Mouse (Mus musculus): Measurements from ENCODE around the gene Fbxw21. TPM values are rescaled to one million over a fixed set of nuclear protein-coding genes. Genes with fewer than 3 reads are reported as not detected.
A peak's percentile ranks its signal among the peaks of the same experiment; 100 is the strongest.

Fbxw21 gene
- polyA plus RNA-seq, 1 experiment = not detected

DNA sequence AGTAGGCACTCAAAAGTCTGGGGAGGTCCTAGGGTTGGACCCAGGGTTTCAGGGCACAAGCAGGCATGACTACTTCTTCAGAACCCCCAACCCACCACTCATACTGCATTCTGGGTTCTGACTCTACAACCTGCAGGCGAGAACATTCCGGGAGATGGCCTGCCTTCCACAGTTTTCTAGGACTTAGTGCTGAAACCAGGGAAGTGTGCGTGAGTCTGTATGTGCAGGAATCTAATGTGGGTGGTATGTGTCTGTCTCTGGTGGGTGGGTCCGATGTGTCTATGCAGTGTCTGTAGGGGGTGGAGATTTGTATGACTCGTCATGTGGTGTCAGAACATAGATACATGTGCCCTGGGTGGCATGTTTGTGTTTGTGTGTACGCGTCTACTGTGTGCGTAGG is 63.5 kb downstream of the Fbxw21 start:
- Histone ChIP-seq H3K4me3 (ENCODE audit: low read depth, low read length) (no peak overlapping the region), H3K27ac (ENCODE audit: insufficient read depth, low read length) (no peak overlapping the region), H3K4me1 (ENCODE audit: control insufficient read depth, insufficient read depth, low read length) (peaks cover 4% of the 10 kb centered on the region), H3K36me3 (ENCODE audit: control insufficient read depth, insufficient read depth, low read length, poor library complexity, severe bottlenecking) (no peaks in the 10 kb centered on the region), H3K27me3 (ENCODE audit: control insufficient read depth, insufficient read depth, low read length, poor library complexity, severe bottlenecking) (no peaks in the 10 kb centered on the region), H3K9ac (ENCODE audit: low read depth, poor library complexity, severe bottlenecking) (no peak overlapping the region), H3K9me3 (replicated peaks; ENCODE audit: control insufficient read depth, insufficient read depth, low read length, poor library complexity, severe bottlenecking) (no peaks in the 10 kb centered on the region)
- TF ChIP-seq EP300 (IDR thresholded peaks at IDR 0.05; ENCODE audit: insufficient read depth, low read depth, low read length) = no peak
- no peak for TF ChIP-seq CTCF (IDR thresholded peaks at IDR 0.05; ENCODE audit: low read depth, low read length)

DNA sequence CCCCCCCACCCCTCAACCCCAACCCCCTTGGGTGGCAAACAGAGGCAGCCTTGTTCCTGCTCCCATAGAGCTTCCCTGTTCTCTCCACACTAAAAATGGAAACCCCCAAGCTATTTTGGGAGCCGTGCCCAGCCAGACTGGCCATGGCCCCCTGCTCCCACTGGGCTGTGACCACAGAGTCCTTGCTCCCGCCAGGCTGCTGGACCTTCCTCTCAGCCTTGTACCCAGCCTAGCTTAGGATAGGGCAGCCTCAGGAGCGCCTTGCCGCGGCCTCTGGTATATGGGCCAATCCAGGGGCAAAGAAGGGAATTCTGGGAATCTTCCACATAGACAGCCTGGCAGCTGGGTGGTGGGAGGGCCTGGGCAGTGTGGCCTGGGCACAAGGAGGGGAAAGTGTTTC is 64.0 kb downstream of the Fbxw21 start:
- no peaks in the 10 kb centered on the region for H3K27me3 ChIP-seq (ENCODE audit: control insufficient read depth, insufficient read depth, low read length, poor library complexity, severe bottlenecking)
- TF ChIP-seq CTCF (IDR thresholded peaks at IDR 0.05; ENCODE audit: low read depth, low read length) = no peak
- TF ChIP-seq POLR2A (IDR thresholded peaks at IDR 0.05; ENCODE audit: insufficient read depth, low read length) = no peak
- no peak for TF ChIP-seq EP300 (IDR thresholded peaks at IDR 0.05; ENCODE audit: insufficient read depth, low read depth, low read length)
- no peak overlapping the region for H3K27ac ChIP-seq (ENCODE audit: insufficient read depth, low read length)
- H3K9me3 ChIP-seq (replicated peaks; ENCODE audit: control insufficient read depth, insufficient read depth, low read length, poor library complexity, severe bottlenecking) = no peaks in the 10 kb centered on the region
- peaks cover 6% of the 10 kb centered on the region for H3K4me1 ChIP-seq (ENCODE audit: control insufficient read depth, insufficient read depth, low read length)
- 0 out of 2 replicates have a peak overlapping the region, but pooled peaks have one; percentile 10 for H3K9ac ChIP-seq (ENCODE audit: low read depth, poor library complexity, severe bottlenecking)
- no peak overlapping the region for H3K4me3 ChIP-seq (ENCODE audit: low read depth, low read length)
- no peaks in the 10 kb centered on the region for H3K36me3 ChIP-seq (ENCODE audit: control insufficient read depth, insufficient read depth, low read length, poor library complexity, severe bottlenecking)

DNA sequence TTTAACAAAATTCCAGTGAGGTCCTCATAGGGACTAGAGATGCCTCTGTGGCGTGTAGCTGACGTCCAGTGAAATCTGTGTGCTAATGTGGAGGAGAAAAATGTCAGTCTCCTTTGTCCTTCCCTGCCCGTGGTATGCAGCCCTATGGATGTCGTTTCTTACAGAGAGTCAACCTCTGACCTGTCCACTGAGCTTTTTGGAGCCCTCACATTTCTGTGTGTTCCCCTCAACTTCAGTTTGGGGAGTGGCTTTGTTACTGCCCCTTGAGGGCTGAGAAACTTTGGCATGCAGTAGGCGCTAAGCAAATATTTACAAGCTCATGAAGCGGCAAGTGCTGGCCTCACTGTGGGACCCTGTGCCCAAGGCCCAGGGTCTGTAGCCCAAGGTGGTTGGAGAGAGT is 64.5 kb downstream of the Fbxw21 start:
- no peak overlapping the region for H3K4me3 ChIP-seq (ENCODE audit: low read depth, low read length)
- peaks cover 6% of the 10 kb centered on the region for H3K4me1 ChIP-seq (ENCODE audit: control insufficient read depth, insufficient read depth, low read length)
- H3K27me3 ChIP-seq (ENCODE audit: control insufficient read depth, insufficient read depth, low read length, poor library complexity, severe bottlenecking) = no peaks in the 10 kb centered on the region
- H3K9ac ChIP-seq (ENCODE audit: low read depth, poor library complexity, severe bottlenecking) = peak overlapping the region; percentile 10; the same call in 1 of the 2 replicates
- H3K27ac ChIP-seq (ENCODE audit: insufficient read depth, low read length) = no peak overlapping the region
- TF ChIP-seq EP300 (IDR thresholded peaks at IDR 0.05; ENCODE audit: insufficient read depth, low read depth, low read length) = no peak
- no peaks in the 10 kb centered on the region for H3K9me3 ChIP-seq (replicated peaks; ENCODE audit: control insufficient read depth, insufficient read depth, low read length, poor library complexity, severe bottlenecking)
- H3K36me3 ChIP-seq (ENCODE audit: control insufficient read depth, insufficient read depth, low read length, poor library complexity, severe bottlenecking) = no peaks in the 10 kb centered on the region

DNA sequence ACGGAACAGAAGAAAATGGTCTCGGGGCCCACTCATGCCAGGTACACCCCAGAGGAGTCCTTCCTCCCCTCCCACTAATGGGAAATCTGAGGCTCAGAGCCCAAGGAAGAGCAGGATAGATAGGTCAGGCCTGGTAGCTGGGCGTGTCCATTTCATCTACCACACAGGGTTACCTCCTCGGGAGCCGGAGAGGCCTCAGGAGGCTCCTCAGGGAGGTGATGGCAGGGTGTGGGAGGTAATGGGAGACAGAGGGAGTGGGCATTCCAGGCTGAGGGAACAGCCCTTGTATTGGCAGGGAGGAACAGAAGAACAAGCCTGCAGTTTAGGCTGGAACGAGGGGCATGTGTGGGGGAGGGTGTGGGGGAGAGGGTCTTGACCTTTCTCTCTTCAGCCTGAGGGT is 65.0 kb downstream of the Fbxw21 start:
- H3K9me3 ChIP-seq (replicated peaks; ENCODE audit: control insufficient read depth, insufficient read depth, low read length, poor library complexity, severe bottlenecking) = no peaks in the 10 kb centered on the region
- 0 out of 2 replicates have a peak overlapping the region, but pooled peaks have one; percentile 21 for H3K27ac ChIP-seq (ENCODE audit: insufficient read depth, low read length)
- H3K9ac ChIP-seq (ENCODE audit: low read depth, poor library complexity, severe bottlenecking) = peak overlapping the region; percentile 83
- TF ChIP-seq CTCF (IDR thresholded peaks at IDR 0.05; ENCODE audit: low read depth, low read length) = no peak
- TF ChIP-seq POLR2A (IDR thresholded peaks at IDR 0.05; ENCODE audit: insufficient read depth, low read length) = no peak
- TF ChIP-seq EP300 (IDR thresholded peaks at IDR 0.05; ENCODE audit: insufficient read depth, low read depth, low read length) = no peak
- peaks cover 6% of the 10 kb centered on the region for H3K4me1 ChIP-seq (ENCODE audit: control insufficient read depth, insufficient read depth, low read length)
- H3K4me3 ChIP-seq (ENCODE audit: low read depth, low read length) = peak overlapping the region; percentile 19
- no peaks in the 10 kb centered on the region for H3K27me3 ChIP-seq (ENCODE audit: control insufficient read depth, insufficient read depth, low read length, poor library complexity, severe bottlenecking)
- no peaks in the 10 kb centered on the region; the same call in 1 of the 2 replicates for H3K36me3 ChIP-seq (ENCODE audit: control insufficient read depth, insufficient read depth, low read length, poor library complexity, severe bottlenecking)

DNA sequence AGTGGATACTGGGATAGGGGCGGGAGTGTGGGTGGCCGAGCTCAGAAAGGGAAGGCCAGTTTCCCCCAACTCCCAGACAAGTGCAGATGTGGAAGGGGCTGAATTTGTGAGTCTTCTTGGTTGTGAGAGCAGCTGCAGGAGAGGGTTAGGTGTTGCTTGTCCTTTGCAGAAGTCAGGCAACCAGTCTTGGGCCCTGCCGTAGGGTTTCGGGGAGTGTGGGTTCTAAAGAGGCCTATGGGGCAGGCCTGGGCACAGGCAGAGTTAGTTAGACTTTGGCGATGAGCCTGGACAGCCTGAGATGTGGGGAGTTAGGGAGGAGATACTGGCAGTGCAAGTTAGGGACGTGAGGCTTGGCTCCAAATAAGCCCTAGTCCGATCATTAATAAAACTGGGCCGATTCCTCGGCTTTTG is 65.6 kb downstream of the Fbxw21 start:
- Histone ChIP-seq H3K36me3 (ENCODE audit: control insufficient read depth, insufficient read depth, low read length, poor library complexity, severe bottlenecking) (no peaks in the 10 kb centered on the region; the same call in 1 of the 2 replicates), H3K4me3 (ENCODE audit: low read depth, low read length) (peak overlapping the region; percentile 71), H3K9ac (ENCODE audit: low read depth, poor library complexity, severe bottlenecking) (peak overlapping the region; percentile 83), H3K9me3 (replicated peaks; ENCODE audit: control insufficient read depth, insufficient read depth, low read length, poor library complexity, severe bottlenecking) (no peaks in the 10 kb centered on the region), H3K4me1 (ENCODE audit: control insufficient read depth, insufficient read depth, low read length) (peaks cover 6% of the 10 kb centered on the region), H3K27me3 (ENCODE audit: control insufficient read depth, insufficient read depth, low read length, poor library complexity, severe bottlenecking) (no peaks in the 10 kb centered on the region), H3K27ac (ENCODE audit: insufficient read depth, low read length) (peak overlapping the region; percentile 21)
- TF ChIP-seq CTCF (IDR thresholded peaks at IDR 0.05; ENCODE audit: low read depth, low read length) = no peak

DNA sequence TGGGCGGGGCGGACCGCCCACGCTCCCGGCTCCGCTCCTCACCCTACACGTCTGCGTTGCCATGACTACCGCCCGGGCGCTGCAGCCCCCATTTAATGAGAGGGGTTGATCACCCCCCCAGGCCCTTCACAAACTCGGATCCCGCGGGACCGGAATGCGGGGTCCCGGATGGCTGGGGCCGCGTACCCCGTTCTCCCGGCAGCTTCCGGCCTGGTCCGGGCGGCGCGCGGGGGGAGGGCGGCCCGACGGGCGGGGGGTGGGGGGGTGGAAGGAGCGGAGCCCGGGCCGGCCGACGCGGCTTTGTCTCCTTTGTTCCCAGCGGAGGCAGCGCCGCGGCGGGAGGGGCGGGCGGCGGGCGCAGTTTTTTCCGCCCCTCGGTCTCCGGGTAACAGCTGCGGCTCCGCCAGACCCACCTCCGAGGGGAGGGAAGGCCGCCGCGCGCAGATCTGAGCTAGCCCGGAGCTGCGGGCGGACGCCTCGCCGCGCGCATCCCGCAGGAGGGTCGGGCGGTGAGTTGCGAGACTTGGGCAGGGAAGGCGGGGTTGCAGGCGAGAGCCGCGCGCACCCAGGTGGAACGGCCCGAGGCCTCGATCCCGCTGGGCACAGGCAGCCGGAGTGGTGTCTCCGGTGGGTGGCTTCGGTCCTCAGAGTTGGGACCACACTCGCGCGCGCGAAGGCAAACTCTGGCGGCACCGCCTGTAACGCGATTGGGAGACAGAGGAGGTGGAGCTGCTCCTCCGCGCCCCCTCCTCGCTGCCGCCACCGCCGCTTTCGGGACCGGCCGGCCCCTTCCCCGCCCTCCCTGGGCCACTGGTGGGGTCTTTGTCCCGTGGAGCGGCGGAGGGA is 66.5 kb downstream of the Fbxw21 start, which contains the start of gene Plxnb1:
Plxnb1 (plus strand) TSS at position 253 of the 846 bp plus-strand sequence.
- Histone ChIP-seq H3K4me3 (ENCODE audit: low read depth, low read length) (peak within 1 kb of the TSS; percentile 71), H3K27me3 (ENCODE audit: control insufficient read depth, insufficient read depth, low read length, poor library complexity, severe bottlenecking) (no peaks in the 10 kb centered on the region), H3K27ac (ENCODE audit: insufficient read depth, low read length) (peak within 1 kb of the TSS; percentile 78), H3K36me3 (ENCODE audit: control insufficient read depth, insufficient read depth, low read length, poor library complexity, severe bottlenecking) (no peaks in the 10 kb centered on the region; the same call in 1 of the 2 replicates), H3K9me3 (replicated peaks; ENCODE audit: control insufficient read depth, insufficient read depth, low read length, poor library complexity, severe bottlenecking) (no peaks in the 10 kb centered on the region), H3K4me1 (ENCODE audit: control insufficient read depth, insufficient read depth, low read length) (peaks cover 6% of the 10 kb centered on the region), H3K9ac (ENCODE audit: low read depth, poor library complexity, severe bottlenecking) (peak within 1 kb of the TSS; percentile 83)
- TF ChIP-seq POLR2A (IDR thresholded peaks at IDR 0.05; ENCODE audit: insufficient read depth, low read length) (no peak), EP300 (IDR thresholded peaks at IDR 0.05; ENCODE audit: insufficient read depth, low read depth, low read length) (no peak), CTCF (IDR thresholded peaks at IDR 0.05; ENCODE audit: low read depth, low read length) (no peak)
